Mouse (Mus musculus) layer of hippocampus, adult 8-10 months (tissue): Measurements from ENCODE around the gene 4930583I09Rik. TPM values are rescaled to one million over a fixed set of nuclear protein-coding genes. Genes with fewer than 3 reads are reported as not detected.

Source experiments
- DNase-seq, 2 experiments: peaks; one replicate each; pipeline ENCODE4 v3.0.0; 2022; ENCODE audit warnings: low spot score in 2 of 2
- total RNA-seq, 4 experiments: library from RNA; stranded (reverse); gene quantifications; 2 replicates each; pipeline ENCODE4 v1.2.4; 2022

4930583I09Rik gene
- total RNA-seq: not detected

DNA sequence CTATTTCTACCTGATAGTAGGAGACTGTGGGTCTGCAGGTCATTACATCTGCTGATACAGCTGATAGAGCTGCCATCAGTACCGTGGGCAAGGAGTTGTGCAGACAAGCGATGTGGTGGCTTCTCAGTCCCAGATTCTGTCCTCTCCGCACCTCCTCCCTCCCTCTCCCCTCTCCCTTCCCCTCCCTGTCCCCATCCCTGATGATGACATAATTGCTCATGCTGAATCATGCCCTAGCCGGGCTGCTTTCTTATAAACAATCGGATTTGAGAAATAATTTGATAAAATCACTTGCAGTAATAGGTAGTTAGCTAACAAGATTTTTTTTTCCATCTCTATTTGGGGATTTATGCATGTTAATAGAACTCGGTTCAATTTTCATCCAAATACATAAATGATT, at the start of gene 4930583I09Rik:
TSS of gene 4930583I09Rik (minus strand) at position 144 of the 400 bp plus-strand sequence.
- DNase-seq: no peak

DNA sequence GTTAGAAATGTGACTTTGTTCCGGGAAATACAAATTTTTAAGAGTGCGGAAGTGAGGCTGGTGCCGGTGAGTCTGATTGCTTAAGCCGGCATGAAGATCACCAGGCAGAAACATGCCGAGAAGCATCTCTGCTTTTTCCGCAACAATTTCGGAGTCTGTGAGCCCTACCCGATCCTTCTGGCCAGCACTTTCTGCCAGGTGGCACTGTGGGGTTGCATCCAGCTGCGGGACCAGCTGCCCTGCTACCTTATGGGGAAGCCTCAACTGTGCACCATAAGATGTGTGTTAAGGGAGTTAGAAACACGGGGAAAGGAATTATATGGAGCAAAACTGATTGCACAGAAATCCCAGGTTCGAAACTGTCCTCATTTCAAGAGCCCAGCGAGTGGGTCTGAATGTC, 40.2 kb upstream of the 4930583I09Rik start:
- DNase-seq: no peak

DNA sequence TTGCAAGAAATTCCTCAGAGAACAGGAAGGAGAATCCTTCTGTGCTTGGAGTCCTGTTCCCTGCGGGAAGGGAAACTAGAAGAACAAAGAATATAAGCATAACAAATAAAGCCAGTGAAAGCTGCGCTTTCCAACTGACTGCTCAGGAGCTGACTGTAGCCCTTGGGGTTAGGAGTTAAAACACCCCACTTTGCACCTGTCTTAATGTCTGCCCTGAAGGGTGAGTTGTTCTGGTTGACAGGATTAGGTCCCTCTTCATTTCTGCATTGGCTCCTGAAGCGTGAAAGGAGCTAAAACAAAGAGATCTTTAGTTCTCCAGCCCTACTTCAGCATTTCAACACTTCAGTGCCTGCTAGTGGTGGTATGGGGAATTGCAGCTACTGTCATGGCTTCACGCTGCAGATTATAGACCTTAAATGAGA, 37.8 kb upstream of the 4930583I09Rik start:
- no peak for DNase-seq

DNA sequence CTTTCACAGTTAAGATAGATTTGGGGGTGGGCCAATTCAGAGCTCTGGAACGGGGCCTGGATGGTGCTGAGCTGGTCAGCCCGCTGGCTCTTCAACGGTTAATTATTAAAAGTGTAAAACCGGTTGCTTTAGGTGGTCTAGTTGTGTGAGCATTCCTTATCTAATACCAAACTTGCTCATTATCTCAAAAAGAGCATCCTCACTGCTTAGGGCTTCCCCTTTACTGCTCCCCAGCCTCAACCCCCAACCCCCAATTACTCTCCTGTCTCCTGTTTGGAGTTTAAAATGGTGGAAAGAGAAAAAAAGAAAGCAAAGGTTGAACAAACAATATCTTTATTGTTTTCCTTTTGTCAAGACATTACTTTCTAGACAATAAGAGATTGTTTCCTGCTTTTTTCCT, 27.9 kb upstream of the 4930583I09Rik start:
- no peak for DNase-seq

DNA sequence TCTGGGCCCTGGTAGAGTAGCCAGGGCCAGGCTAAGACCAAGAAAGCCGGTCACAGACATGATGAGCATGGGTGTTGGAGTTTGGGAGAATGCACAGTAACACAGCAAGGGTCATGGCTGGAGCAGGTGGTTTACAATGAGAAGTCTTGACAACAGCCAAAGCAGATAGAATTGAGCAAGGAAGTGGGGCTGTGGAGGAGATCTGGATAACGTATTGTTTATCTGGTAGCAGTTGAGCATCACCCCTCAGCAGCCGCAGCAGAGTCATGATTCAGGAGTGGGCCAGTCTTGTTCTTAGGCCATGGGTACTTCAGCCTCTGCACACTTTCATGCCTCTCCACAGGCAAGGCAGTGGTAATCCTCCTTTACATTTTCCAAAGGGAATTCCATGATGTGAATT, 25.1 kb upstream of the 4930583I09Rik start:
- no peak for DNase-seq

DNA sequence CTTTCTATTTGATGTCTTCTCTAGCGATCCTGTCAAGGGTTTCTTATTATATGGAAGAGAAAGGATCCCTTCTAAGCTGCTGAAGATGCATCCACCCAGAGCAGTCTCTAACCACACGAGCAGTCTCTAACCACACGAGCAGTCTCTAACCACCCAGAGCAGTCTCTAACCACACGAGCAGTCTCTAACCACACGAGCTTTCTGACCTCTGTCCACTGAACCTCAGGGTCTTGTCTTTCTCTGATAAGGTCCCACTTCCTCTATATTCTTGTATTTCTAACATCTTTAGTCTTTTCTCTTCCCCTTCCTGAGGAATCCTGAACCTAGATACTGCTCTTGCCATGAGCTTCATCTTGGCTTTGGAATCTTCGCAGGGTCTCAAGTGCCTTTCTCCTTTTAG, 23.0 kb upstream of the 4930583I09Rik start:
- no peak for DNase-seq

DNA sequence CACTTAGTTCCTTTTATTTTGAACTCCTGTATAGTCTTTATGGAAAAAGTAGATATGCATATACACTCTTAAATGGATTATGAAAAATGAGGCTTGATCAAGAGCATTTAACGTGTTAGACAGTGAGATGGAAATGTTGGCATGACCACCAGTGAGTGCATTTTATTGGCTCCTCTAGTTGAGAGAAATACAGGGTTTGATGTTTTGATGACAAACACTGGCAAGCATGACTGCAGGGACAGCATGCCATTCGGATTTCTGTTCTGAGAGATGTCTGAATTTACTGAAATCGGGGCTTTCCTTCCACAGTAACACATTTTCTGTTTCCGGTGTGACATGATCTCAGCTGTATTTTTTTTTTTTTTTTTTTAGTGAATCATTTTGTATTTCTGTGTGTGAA, 12.2 kb upstream of the 4930583I09Rik start:
- DNase-seq: no peak

DNA sequence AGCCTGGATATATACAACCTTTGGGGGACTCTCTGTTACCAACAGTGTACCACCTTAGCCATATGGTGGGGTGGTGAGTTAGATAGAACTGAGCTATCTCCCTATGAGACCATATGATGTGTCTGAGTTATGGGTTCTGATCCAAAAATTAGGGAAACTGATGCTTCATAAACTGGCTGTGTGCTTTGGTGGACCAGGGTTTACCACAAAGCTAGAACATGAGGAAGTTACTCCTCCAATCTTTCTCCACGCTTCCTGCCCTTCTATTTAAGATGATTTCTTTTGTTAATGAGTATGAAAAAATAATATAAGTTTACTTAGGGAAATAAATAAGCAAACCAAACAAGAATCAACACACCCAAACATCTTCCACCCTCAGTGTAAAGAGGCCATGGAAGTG, 10.8 kb upstream of the 4930583I09Rik start:
- no peak for DNase-seq

DNA sequence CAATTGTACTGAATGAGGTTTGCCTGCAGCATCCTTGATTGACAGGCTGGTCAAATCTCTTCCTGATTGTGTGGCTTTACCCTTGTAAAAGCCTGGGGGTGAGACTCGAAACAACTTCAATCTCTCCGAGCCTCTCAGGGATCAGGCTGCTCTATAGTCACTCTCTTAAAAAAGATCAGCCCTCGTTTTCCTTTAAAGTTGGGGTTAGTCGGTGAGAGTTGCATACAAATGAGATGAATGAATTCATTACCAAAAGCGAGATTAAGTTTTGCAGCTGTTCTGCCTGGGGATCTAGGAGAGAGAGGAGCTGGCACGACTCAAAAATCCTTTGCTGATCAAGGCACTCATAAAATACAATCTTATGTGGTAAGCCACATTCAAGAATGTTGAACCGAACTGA, 1.0 kb upstream of the 4930583I09Rik start:
- DNase-seq: no peak

DNA sequence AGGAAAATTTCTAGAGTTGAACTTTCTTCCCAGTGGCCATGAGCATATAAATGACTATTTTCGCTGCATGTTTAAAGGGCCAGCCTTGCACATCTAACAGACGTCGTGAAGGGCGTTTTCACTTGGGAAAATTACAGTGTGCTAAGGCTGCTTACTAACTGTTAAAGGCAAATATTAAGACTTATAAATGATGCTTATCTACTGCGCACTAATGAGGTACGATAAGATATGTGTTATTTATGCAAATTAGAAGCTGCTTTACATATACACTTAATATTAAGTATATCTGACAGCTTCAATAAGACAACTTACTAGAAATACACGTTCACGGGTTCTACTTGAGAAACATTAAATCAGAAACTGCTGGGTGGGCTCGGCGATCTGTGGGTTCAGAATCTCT, 481 bp upstream of the 4930583I09Rik start:
- DNase-seq: no peak

DNA sequence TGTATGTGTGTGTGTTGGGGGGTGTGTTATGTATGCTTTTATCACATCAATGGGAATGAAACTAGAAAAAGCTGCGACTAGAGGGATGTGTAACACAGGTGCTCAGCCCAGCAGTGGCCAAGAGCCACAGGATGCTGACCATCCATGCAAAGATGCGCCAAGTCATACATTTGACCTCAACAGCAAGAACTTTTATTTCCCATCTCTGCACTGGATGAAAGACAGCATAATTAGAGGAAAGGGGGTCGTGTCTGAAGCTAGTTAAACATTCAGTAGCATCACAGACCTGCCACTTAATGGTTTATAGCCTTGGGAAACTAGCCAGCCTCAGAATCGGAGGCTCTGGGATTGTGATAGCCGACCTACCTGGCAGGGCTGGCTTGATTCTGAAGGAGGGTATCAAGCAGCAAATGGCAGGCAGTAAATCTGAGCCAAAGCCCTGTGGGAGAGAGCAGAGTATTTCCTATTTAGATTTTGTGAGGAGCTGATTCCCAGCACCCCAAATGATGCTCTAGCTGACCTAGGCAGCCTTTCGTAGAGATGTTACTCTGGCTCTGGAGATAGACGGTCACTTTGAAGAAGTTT, 1.9 kb downstream of the 4930583I09Rik start:
- DNase-seq: no peak

DNA sequence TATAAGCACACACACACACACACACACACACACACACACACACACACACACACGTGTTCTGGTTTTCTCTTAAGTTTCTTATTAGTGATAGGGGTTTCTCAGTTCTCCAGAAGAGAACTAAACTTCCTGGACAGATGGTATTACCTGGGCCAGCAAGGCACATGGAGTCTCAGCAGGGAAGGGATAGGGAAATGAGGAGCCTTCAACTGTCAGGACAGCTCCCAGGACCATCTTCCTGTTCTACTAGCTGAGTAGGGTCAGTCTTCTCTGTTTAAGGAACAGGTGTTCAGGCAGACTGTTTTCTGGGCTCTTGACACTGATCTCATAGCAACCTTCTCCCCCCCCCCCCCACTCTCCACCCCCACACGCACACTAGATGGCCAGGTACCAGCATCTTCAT, 2.8 kb downstream of the 4930583I09Rik start:
- no peak for DNase-seq

DNA sequence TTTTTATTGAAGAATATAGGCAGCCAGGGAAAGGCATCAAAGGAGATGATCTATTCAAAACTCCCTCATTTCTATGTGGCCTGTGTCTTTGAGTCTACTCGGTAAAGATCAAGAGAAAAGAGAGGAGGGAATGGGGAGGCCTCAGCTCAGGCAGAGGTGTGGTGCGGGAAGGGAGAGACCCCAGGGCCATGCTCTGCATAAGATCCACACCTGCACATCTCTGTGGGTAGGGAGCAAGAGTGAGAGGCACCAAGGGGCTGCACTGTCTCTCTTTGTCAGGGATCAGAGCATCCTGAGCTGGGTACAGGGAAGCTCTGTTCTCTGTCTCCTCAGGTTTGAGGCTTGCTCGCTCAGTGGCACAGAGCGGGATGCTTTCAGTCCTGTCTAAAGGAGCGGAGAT, 8.4 kb downstream of the 4930583I09Rik start:
- DNase-seq: no peak

DNA sequence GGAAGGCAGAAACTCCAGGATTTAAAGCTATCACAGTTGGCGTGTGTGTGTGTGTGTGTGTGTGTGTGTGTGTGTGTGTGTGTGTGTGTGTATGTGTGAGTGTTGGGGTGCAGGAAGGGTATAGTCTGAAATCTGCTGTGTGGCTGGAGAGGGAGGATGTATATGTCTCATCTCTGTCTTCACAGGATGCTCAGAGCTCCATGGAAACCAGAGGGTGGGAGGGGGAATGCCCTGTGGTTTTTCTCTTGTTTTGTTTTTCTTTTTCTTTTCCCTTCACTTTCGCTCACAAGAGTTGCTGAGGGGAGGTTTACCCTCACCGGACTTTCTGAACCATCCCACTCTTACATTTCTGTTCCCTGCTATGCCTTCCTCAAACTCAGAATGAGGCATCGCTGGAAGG, 9.0 kb downstream of the 4930583I09Rik start:
- no peak for DNase-seq

DNA sequence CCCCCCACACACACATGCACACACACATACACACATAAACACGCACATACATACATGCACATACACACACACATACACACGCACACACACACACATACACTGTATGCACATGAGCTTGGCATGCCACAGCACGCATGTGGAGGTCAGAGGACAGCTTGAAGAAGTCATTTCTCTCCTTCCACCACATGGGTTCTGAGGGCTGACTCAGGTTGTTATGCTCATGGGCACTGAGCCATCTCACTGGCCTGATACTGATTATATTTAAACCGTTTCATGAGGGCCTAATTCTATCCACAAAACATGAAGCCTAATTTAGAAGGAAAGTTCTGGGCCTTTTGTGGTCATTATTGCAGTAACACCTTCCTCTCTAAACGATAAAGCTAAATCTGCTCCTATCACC, 13.3 kb downstream of the 4930583I09Rik start:
- no peak for DNase-seq

DNA sequence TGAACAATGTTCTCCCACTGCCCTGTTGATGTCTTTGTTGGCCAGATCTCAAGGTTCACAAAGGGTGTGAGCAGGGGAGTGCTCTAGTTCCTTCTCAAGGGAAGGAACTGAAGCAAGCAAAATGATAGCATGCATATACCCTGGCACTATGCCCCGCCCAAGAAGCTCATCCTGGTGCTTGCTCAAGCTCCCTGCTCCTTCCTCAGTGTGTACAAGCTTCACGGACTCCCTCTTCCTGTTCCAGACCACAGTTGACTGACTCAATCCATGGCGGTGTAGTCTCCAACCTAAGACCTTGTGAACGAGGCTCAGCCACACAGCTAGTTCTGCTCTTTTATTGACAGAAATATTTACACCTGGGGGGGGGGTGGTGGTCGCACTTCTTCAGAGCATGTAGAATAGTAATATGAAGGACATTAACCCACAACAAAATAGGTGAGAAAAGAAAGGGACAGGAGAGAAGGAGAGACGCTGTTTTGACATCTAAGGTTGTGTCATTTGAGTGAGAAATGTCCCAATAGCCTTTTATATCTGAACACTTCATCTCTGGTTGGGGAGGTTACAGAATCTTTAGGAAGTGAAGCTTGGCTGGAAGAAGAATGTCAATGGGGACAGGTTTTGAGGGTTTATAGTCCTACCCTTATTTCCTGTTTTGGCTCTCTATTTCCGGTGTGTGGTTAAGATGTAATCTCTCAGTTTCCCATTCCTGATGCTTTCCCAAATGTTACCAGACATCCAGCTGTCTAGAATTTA, 14.9 kb downstream of the 4930583I09Rik start:
- no peak for DNase-seq

DNA sequence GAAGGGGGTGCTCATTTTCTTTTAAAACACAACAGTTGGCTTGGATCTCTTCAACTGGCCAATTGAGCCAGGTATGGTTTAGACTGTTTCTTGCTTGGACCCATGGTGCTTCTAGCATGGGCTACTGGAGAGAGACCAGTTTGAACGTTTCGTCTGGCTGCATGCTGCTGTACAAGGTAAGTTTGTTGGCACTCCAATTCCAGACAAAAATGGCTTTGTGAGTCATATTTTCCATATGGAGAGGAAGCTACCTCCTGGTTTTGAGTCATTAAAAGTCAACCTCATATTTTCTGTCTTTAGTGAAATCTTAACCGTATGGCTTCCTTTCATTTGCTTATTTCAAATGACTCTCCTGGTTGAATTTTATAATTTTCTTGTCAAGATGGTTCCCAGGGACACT, 19.6 kb downstream of the 4930583I09Rik start:
- DNase-seq: no peak

DNA sequence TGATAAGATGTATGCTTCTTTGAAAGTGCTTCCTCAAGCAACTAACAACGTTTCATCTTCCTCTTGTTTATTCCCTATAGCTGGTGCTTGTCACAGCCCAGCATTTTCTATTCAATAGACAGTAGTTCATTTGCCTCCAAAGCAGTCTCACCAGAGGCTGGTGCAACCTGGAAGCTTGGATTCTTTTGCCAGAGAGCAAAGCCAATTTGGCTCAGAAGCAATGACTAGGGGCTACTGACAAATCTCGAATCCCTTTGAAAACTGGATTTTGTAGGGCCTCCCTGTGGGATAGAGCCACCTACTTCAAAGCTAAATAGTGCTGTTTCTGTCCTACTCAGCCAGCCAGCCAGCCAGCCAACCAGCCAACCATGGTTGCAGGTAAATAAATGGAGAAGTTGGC, 20.1 kb downstream of the 4930583I09Rik start:
- DNase-seq: no peak

DNA sequence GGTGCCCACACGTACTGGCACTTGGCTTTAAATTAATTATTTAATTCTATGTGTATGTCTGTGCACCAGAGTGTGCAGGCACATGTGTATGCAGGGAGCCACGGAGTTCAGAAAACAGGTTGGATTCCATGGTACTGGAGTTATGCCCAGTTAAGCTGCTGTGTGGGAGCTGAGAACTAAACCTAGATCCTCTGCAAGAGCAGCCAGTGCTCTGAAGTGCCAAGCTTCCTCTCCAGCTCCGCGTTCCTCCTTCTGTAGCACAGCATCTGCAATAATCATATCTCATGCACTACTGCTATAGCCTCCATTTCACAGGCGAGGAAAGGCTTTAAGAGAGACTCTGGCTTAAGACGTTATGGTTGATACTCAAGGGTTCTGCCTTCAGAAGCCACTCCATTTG, 22.3 kb downstream of the 4930583I09Rik start:
- no peak for DNase-seq

DNA sequence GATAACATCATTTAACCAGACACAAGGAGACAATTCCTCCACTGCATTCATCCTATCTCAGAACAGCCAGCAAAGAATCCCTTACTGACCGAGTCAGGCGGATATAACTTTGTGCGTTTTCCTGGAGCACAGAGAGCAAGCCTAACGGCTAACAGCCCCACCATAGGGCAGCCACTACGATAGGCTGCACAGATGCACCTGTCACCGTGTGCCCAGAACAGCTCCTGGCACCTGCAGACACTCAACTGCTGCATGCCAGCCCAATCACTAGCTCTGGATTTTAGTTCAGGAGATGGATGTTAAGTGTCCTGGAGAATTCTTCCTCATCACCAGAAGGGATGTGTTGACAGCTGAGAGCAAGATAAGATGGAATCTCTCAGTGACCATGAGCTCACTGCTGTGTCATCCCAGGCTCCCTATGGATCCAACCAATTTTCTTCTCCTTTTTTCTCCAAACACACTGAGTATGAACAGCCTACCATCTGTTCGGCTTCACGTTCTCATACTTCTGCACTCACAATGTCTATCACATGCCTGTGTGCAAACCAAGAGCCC, 29.8 kb downstream of the 4930583I09Rik start:
- no peak for DNase-seq

DNA sequence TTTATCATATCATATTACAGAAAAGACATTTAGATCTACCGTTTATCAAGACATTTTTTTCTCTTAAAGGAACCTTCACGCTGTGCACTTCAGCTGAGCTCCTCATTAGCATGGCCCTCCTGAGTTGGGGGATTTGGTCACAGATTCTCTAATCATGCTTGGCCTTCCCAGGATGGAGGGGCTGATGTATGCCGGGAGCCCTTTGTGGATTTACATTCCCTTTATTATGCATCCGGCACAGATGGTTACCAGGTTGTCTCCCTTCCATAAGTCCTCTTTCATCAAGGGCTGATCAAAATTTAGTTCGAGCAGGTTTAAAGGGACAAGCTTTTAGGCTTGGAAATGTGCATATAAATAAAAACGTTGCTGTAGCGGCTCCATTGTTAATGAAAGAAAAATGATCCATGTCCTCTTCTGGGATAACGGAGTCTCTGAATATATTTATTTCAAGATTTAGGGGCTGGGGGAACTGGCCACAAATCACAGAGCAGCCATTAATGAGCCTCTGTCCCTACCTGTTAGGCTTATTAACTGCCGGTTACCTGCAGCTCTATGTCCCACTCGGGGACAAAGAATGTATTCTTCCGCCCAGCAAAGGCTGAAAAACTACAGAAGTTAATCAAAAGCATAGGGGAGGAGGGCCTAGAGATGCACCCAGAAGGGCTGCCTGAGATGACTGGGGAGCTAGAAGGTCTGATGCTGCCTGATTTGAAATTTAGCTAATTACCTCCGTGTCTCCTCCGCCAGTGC, 31.3 kb downstream of the 4930583I09Rik start:
- no peak for DNase-seq

DNA sequence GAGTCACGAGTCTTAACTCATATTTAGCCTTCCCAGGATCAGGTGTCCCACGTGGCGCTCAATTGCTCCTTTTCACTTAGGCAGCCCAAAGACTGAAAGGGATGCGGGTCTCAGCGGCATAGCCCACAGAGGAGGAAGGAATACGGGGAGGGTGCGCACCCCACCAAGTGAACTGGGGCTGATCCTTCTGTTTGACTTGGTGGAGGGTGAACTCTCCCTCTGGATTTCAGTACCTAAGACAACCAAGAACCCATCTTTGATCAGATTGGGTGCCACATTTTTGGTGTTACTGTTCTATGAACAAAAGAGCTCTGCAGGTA, 33.0 kb downstream of the 4930583I09Rik start:
- DNase-seq: no peak
